Mouse (Mus musculus) mammary gland, adult 2 months (tissue): ENCODE data around the gene Gimap9. TPM values are rescaled to one million over a fixed set of nuclear protein-coding genes. Genes with fewer than 3 reads are reported as not detected.

Experiments
- polyA plus RNA-seq: library from polyadenylated mRNA; depleted of rRNA; stranded (reverse); fragments of >200 nt; gene quantifications from 2 replicates; pipeline ENCODE4 v1.2.3, GENCODE M21; 2012; ENCODE audit warnings: low replicate concordance; rRNA removed

Gimap9 gene
- polyA plus RNA-seq, result 4.7 and 7.4 TPM in 2 replicates

DNA sequence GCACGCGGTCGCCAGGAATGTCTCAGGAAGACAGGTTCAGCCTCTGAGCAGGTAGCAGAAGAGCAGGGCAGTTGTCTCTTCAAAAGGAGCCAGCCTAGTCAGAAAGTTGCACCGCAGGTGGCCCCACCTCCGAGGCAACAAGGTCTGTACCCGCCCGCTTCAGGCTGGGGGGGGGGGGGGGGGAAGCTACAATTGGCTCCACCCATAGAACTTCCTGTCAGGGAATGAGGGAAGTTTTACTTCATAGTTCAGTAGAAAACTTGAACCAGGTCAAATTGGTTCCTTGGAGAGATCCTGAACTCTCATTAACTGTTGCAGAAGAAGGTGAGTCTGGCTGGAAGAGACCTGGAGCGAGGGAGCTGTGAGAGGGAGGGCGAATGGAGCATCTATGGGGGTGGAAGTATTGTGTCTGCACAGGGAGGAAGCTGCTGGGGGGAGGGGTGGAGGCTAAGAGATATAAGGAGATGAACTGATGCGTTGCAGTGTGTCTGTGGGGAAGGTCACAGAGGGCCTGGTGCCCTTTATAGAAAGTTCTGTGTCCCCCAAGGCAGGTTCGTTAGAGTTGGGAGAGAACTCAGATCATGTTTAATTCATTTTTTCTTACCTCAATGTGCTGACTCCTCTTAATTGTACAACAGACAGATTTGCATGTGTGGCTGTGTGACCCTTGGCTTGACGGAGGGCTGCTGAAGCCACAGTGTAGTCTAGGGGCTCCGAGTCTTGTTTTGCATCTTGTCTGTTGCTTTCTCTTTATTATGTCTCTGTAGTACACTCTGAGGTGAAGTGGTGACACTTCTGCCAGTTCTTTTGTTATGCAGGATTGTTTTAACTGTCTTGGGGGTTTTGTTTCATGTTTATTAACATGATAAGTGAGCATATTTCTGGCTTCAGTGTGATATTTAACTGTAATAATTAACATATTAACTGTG is at the start of gene Gimap9:
Gene Gimap9, plus strand, starts transcription at position 199 of the 929 bp plus-strand sequence.

DNA sequence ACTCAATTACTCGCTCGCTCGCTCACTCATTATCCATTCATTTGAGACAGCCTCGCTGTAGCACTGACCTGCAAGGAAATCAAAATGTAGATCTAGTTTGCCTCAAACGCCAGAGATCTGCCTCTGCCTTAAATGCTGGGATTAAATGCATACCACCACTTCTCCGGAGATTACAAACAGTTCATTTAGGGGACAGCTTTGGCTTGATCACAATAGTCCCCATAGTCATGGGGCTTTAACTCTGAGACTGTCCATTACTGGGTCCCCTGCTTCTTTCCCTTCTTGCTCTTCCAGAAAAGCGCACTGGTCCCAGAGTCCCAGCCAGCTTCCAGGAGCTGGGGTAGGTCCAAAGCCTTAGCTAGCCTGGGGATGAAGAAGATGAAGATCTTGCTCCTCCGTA is 49.5 kb upstream of the Gimap9 start, which contains the start of gene AI854703:
Gene AI854703, plus strand, starts transcription at position 301 of the 400 bp plus-strand sequence.

DNA sequence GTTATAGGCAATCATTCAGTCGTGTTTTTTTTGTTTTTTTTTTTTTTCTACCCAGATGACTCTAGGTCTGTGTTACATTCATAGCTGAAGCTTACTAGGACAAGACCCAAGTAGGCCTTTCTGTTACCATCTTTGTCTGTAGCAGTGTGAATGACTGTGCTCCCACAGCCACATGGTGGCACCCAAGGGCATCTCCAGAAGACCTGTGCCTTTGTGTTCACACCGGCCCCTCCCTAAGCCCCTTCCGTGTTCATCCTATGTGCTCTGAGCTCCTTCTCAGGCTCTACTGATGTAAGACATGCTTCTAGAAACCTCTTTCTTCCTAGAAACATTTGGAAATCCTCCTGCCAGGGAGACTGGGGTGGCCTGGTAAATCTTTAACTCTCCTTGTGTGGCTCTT is 28.9 kb upstream of the Gimap9 start, which contains the start of gene Gimap8:
Gene Gimap8, plus strand, starts transcription at position 240 of the 400 bp plus-strand sequence.

DNA sequence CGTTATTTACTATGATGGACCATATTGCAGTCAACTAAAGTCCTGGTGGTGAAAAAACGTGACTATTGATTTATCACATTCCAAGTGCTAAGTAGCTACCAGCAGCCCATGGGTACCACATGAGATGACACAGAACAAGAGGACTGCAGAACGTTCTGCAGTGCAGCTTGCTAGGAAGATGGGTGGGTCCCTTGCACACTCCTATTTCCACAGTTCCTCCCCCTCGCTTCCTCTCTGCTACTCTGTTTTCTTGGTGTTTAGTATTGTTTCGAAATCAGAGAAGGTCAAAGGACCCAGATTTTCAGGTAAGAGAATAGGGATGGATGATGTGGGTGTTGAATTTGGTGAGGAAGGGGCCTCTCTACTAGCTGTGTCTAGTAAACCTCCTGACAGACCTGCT is 8.4 kb downstream of the Gimap9 start, which contains the start of gene Gimap4:
Gene Gimap4, plus strand, starts transcription at position 231 of the 400 bp plus-strand sequence.

DNA sequence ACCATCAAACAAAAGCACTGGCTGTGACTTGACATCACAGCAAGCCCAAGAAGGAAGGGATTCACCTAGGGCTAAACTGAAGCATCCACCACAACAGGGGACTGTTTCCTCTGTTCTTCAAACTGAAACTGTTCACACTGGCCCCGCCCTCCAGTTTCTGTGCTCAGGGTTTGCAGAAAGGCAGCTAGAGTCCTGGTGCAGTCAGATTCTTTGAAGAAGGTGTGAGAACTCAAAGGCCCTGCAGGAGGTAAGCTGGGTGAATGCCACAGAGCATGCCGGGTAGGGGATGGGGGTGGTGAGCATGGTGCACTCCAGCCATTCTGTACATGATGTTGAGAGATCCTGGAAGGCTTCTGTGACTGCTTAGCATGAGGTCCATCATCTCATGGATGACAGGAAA is 42.5 kb downstream of the Gimap9 start, which contains the start of the genes Gm28053 and Gimap7:
Gene Gm28053, plus strand, starts transcription at position 153 of the 400 bp plus-strand sequence.
Gene Gimap7, plus strand, starts transcription at position 167 of the 400 bp plus-strand sequence.

Other genes with a start within 250 kb of the Gimap9 start
- 59.8 and 77.3 TPM in 2 replicates for gene Zfp467, start 230.3 kb upstream of the Gimap9 start, polyA plus RNA-seq
- gene Sspo, start 227.9 kb upstream of the Gimap9 start, polyA plus RNA-seq, result 6.8 and 9.4 TPM in 2 replicates
- 14.1 and 44.0 TPM in 2 replicates for gene Atp6v0e2, start 138.5 kb upstream of the Gimap9 start, polyA plus RNA-seq
- gene Lrrc61, start 121.3 kb upstream of the Gimap9 start, polyA plus RNA-seq, result 28.4 and 37.2 TPM in 2 replicates
- gene Rarres2, start 103.3 kb upstream of the Gimap9 start, polyA plus RNA-seq, result 141 and 205 TPM in 2 replicates
- gene Gm45021, start 86.5 kb upstream of the Gimap9 start, polyA plus RNA-seq, result not detected in 2 replicates
- gene Repin1, start 82.2 kb upstream of the Gimap9 start, polyA plus RNA-seq, result 44.0 and 69.3 TPM in 2 replicates
- gene Gm44965, start 82.2 kb upstream of the Gimap9 start, polyA plus RNA-seq, result not detected in 2 replicates
- gene Zfp775, start 74.1 kb upstream of the Gimap9 start, polyA plus RNA-seq, result 5.5 and 9.2 TPM in 2 replicates
- 2.3 and 2.6 TPM in 2 replicates for gene AI854703, start 49.4 kb upstream of the Gimap9 start, polyA plus RNA-seq
- gene Gimap8, start 28.9 kb upstream of the Gimap9 start, polyA plus RNA-seq, result 9.5 and 11.9 TPM in 2 replicates
- 45.9 and 83.2 TPM in 2 replicates for gene Gimap4, start 8.4 kb downstream of the Gimap9 start, polyA plus RNA-seq
- 23.4 and 35.8 TPM in 2 replicates for gene Gimap6, start 32.1 kb downstream of the Gimap9 start, polyA plus RNA-seq
- gene Gm28053, start 42.5 kb downstream of the Gimap9 start, polyA plus RNA-seq, result 0.29 TPM in 1 of 2 replicates, not detected in the other
- gene Gimap7, start 42.5 kb downstream of the Gimap9 start, polyA plus RNA-seq, result 2.8 and 3.2 TPM in 2 replicates
- 14.8 and 53.3 TPM in 2 replicates for gene Gimap1, start 62.9 kb downstream of the Gimap9 start, polyA plus RNA-seq
- gene Gimap5, start 70.1 kb downstream of the Gimap9 start, polyA plus RNA-seq, result 27.6 and 43.3 TPM in 2 replicates
- gene Gimap3, start 94.7 kb downstream of the Gimap9 start, polyA plus RNA-seq, result 61.7 and 68.3 TPM in 2 replicates
- gene Tmem176a, start 164.8 kb downstream of the Gimap9 start, polyA plus RNA-seq, result 117 and 142 TPM in 2 replicates
- 317 and 511 TPM in 2 replicates for gene Tmem176b, start 165.4 kb downstream of the Gimap9 start, polyA plus RNA-seq
- gene Aoc1, start 196.8 kb downstream of the Gimap9 start, polyA plus RNA-seq, result 14.6 and 18.5 TPM in 2 replicates